Mouse (Mus musculus) thymus, adult 2 months (tissue): ENCODE results near the gene Nup107. TPM values are rescaled to one million over a fixed set of nuclear protein-coding genes. Genes with fewer than 3 reads are reported as not detected.
A peak's percentile ranks its signal among the peaks of the same experiment; 100 is the strongest.
"Not testable (repeated sequence)": the region's sequence is repeated elsewhere in the genome, so short reads cannot be mapped to it uniquely, and the experiment has no call there.

Experiments
- DNase-seq: peaks from one replicate; pipeline ENCODE4 v3.0.0; 2021
- H3K27ac ChIP-seq: fragments of 200-500 bp; 2 replicates; pipeline ENCODE4 v1.5.1; 2012; ENCODE audit warnings: low read length, control low read depth; ENCODE audit not compliant: control insufficient read depth, insufficient read depth
- H3K27me3 ChIP-seq: fragments of 200-500 bp; 2 replicates; pipeline ENCODE4 v1.6.1; 2012; ENCODE audit warnings: mild to moderate bottlenecking, low read length, moderate library complexity, mixed read lengths; ENCODE audit not compliant: control insufficient read depth, insufficient read depth
- H3K36me3 ChIP-seq: fragments of 200-500 bp; 2 replicates; pipeline ENCODE4 v1.6.1; 2012; ENCODE audit warnings: mild to moderate bottlenecking, low read length, moderate library complexity; ENCODE audit not compliant: control insufficient read depth, insufficient read depth
- H3K4me1 ChIP-seq: fragments of 200-500 bp; replicated peaks from 2 replicates; pipeline ENCODE4 v1.6.1; 2012; ENCODE audit warnings: low read length; ENCODE audit not compliant: control insufficient read depth, insufficient read depth
- H3K4me3 ChIP-seq: fragments of 200-500 bp; 2 replicates; pipeline ENCODE4 v1.5.1; 2012; ENCODE audit warnings: mild to moderate bottlenecking, low read length, control low read depth, moderate library complexity; ENCODE audit not compliant: control insufficient read depth, insufficient read depth
- CTCF ChIP-seq: fragments of 200-500 bp; IDR thresholded peaks from 2 replicates; pipeline ENCODE4 v1.5.1; 2012; ENCODE audit warnings: mild to moderate bottlenecking, control low read depth, low read length, moderate library complexity, borderline replicate concordance; ENCODE audit not compliant: control insufficient read depth, poor library complexity, insufficient read depth; ENCODE audit errors: extremely low read depth
- POLR2A ChIP-seq: fragments of 200-500 bp; IDR thresholded peaks from 2 replicates; pipeline ENCODE4 v1.6.1; 2012; ENCODE audit warnings: mild to moderate bottlenecking, low read length, control low read depth, moderate library complexity; ENCODE audit not compliant: control insufficient read depth, poor library complexity, insufficient read depth; ENCODE audit errors: extremely low read depth
- WGBS: fragments of 180-500 bp; shearing (Covaris S2); methylation state at CpG from one replicate; pipeline ENCODE4 v1.1.7; 2018; 5-methylcytosine and 5-hydroxymethylcytosine counted together
- polyA plus RNA-seq: library from polyadenylated mRNA; depleted of rRNA; stranded (reverse); fragments of >200 nt; gene quantifications from 2 replicates; pipeline ENCODE4 v1.2.3, GENCODE M21; 2012

Gene Nup107
- polyA plus RNA-seq, 1 experiment, result 21.4 TPM

DNA sequence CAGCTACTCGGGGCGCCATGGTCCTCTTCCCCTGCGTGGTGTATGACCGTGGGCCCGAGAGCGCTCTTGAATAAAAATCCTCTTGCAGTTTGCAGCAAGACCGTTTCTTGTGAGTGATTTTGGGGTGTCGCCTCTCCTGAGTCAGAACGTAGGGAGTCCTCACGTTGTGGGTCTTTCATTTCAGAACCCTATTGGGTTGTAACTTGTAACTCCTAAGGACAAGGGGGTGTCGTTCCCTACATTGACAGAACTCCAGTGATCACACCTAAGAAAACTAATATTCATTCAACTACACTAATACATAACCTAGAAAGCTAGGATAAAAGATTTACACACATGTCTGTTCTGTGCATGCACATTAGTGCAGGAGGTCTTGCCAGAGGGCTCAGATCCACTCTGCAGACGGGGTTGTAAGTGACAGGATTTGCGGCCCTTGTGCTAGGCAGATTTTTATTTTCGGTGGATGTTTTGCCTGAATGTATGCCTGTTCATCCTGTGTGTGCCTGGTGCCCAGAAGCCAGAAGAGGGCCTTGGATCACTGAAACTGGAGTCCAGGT, 42.6 kb downstream of the Nup107 start:
- DNase-seq, result no peak
- Histone ChIP-seq H3K36me3 (peaks cover 15% of the 10 kb centered on the region), H3K4me1 (peaks cover 8% of the 10 kb centered on the region), H3K4me3 (no peak overlapping the region), H3K27ac (no peak overlapping the region), H3K27me3 (no peaks in the 10 kb centered on the region)
- TF ChIP-seq POLR2A, result no peak
- no peak for TF ChIP-seq CTCF
- WGBS, result 95% methylated on average over 14 of the region's 14 CpGs

DNA sequence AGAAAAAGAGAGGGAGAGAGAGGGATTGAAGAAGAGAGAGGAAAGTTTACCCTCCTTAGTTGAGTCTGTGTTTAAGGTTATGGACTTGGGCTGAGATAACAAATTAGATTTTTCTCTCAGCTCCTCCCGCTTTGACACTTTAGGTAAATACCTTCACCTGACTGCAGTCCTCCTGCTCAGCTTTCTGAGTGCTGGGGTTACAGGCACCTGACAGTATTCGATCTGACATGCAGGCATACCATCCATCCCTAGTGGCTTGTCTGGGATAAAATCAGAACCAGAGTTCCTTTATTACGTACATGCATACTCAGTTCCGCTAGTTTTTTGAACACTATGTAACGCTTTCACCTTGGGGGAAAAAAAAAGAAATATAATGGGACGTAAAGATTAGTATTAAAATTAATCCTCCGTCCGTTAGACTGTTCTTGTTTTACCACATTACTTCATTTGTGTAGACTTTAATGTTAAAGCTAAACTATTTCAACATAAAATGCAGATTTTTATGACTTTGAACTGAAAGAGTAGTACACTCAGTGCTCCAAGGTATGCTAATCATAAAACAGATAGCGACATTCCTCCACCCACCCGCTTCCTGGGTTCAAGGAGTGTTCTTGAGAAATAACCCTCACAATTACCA, 43.3 kb downstream of the Nup107 start:
- WGBS, result 99% methylated on average over 10 of the region's 10 CpGs
- H3K4me1 ChIP-seq, result peaks cover 2% of the 10 kb centered on the region; the same call in 1 of the 2 replicates
- H3K27me3 ChIP-seq, result no peaks in the 10 kb centered on the region
- peaks cover 15% of the 10 kb centered on the region for H3K36me3 ChIP-seq
- no peak overlapping the region for H3K4me3 ChIP-seq
- no peak for DNase-seq
- TF ChIP-seq POLR2A (no peak), CTCF (no peak)
- H3K27ac ChIP-seq, result no peak overlapping the region

DNA sequence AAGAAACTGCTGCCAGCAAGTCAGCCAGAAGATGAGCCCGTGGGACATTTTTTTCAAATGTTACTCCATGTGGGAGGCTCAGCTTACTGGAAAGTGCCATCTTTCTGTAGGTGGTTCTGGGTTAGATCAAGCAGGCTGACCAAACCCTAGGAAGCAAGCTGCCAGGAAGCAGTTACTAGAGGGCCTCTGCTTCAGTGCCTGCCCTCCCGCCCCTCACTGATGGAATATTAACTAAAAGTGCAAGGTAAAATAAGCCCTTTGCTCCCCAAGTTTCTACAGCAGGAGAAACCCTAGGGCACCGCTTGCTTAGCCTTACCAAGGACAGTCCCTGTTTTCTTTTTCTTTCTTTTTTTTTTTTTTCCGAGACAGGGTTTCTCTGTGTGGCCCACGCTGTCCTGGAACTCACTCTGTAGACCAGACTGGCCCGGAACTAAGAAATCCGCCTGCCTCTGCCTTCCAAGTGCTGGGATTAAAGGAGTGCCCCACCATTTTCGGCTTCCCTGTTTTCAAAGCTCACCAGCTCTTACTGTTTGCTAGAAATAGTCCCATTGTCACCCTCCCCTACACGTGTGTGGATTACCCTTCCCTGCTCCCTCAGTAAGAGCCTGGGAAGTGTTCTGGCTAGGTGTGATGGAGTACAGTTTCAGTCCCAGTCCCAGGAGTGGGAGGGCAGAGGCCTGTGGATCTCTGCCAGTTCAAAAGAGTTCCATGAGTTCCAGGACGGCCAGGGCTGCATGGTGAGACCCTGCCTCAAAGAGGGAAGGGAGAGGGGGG, 44.0 kb downstream of the Nup107 start:
- DNase-seq, result no peak
- WGBS, result 97% methylated on average over 10 of the region's 10 CpGs

DNA sequence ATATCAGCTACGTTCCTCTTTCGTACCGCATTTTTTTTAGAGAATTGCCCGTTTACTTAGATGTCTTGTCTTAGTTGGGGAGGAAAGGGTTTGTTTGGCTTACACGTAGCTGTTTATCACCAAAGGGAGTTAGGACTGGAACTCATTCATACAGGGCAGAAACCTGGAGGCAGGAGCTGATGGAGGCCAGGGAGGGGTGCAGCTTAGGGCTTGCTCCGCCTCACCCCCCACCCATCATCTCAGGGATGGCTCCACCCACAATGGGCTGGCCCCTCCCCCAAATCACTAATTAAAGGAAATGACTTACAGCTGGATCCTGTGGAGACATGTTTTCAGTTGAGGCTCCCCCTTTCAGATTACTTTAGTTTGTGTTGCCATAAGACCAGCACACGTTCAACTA, 44.8 kb downstream of the Nup107 start:
- Histone ChIP-seq H3K27ac (no peak overlapping the region), H3K4me1 (peaks cover 2% of the 10 kb centered on the region; the same call in 1 of the 2 replicates), H3K27me3 (no peaks in the 10 kb centered on the region), H3K36me3 (peaks cover 15% of the 10 kb centered on the region), H3K4me3 (no peak overlapping the region)
- WGBS, result 94% methylated on average over 7 of the region's 7 CpGs
- DNase-seq, result no peak
- TF ChIP-seq POLR2A, result no peak
- TF ChIP-seq CTCF, result no peak

More for the DNA sequence above, 44.0 kb downstream of the Nup107 start:
- Histone ChIP-seq H3K27ac (no peak overlapping the region), H3K27me3 (no peaks in the 10 kb centered on the region), H3K36me3 (peaks cover 15% of the 10 kb centered on the region), H3K4me3 (no peak overlapping the region), H3K4me1 (peaks cover 2% of the 10 kb centered on the region; the same call in 1 of the 2 replicates)
- TF ChIP-seq CTCF, result no peak

DNA sequence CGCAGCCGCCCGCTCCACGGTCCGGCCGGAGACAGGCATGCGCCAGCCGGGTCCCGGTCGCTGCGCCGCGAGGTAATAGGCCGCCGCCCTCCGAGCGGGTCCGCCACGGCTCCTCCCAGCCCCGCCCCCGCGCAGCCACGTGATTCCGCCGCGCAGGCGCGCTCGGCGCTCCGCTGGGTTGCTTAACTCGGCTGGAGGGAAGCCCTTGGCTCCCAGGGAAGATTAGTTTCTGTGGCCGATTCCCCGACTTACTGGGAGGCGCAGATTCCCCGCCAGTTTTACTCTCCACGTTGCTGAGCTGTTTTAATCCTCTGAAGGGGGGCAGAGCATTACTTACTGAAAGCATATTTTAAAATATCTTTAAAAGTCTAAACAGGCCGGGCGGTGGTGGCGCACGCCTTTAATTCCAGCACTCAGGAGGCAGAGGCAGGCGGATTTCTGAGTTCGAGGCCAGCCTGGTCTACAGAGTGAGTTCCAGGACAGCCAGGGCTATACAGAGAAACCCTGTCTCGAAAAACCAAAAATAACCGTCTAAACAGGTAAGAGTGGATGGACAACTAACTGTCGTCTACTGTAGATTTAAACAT, 46.1 kb downstream of the Nup107 start, which contains the start of gene Slc35e3:
Slc35e3 (minus strand) TSS at position 69 of the 587 bp plus-strand sequence.
- Histone ChIP-seq H3K27me3 (no peaks in the 10 kb centered on the region), H3K4me1 (peaks cover 2% of the 10 kb centered on the region; the same call in 1 of the 2 replicates), H3K4me3 (peak within 1 kb of the TSS; percentile 43), H3K27ac (no peak within 1 kb of the TSS), H3K36me3 (peaks cover 15% of the 10 kb centered on the region)
- WGBS, result 15% methylated on average over 46 of the region's 46 CpGs
- peak; percentile 98 for DNase-seq
- TF ChIP-seq POLR2A (peak; percentile 48; the same call in 1 of the 2 replicates), CTCF (no peak)

DNA sequence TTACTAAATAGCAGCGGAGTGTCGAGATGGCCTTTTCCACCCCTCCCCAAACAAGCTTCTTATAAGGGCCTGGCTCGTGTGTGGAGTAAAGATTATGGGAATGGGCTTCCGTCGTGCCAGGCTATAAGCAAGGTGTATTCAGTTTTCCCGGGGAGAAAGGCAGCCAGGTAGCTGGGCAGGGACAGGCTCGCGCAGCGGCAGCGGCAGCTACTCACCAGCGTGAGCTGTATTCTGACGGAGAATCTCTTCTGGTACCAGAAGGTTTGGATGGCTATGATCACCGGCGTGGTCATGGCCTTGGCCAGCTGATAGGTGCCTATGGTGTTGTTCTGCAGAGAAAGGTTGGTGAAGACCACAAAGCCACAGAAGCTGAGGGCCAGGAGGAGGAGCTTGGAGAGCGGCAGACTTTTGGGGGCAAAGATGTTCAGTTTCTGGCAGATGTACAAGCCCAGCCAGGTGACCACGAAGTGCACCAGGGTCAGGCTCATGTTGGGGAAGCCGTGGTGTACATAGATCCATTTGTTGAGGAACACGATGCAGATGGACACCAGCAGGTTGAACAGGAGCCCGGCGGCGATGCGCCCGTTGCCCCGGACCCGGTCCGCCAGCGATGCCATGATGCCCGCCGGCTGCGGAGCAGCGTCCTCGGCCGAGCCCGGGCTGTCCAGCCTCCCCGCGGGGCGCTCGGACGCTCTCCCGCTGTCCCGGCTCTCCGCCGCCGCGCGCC, 46.8 kb downstream of the Nup107 start:
- H3K27ac ChIP-seq, H3K4me1 ChIP-seq, H3K27me3 ChIP-seq: not testable (repeated sequence)
- WGBS, result 4% methylated on average over 21 of the region's 46 CpGs
- Histone ChIP-seq H3K4me3 (peak overlapping the region; percentile 43), H3K36me3 (peaks cover 13% of the 10 kb centered on the region)
- peak; percentile 21 for DNase-seq
